Mouse (Mus musculus): Measurements from ENCODE around the gene Dclk1. TPM values are rescaled to one million over a fixed set of nuclear protein-coding genes. Genes with fewer than 3 reads are reported as not detected.
"Not testable (repeated sequence)": the region's sequence is repeated elsewhere in the genome, so short reads cannot be mapped to it uniquely, and the experiment has no call there.

Dclk1 gene
- polyA plus RNA-seq (2016; fragmentation: Nextera tagmentation; extraction: Ambion mirVana): 4.8 and 7.9 TPM in 2 replicates

- Histone ChIP-seq H3K9me3 (no peaks in the 10 kb centered on the region), H3K36me3 (no peaks in the 10 kb centered on the region), H3K4me1 (peaks cover 15% of the 10 kb centered on the region), H3K27me3 (ENCODE audit: insufficient read depth, poor library complexity, severe bottlenecking) (peaks cover 36% of the 10 kb centered on the region), H3K27ac (peak within 1 kb of the TSS; percentile 75), H3K4me3 (peak within 1 kb of the TSS; percentile 74)
- no peak for DNase-seq (ENCODE audit: low spot score)
- 34% methylated on average over 10 of the region's 10 CpGs for WGBS
These were observed at the start of gene Dclk1 for GRCm38 (mm10) chr3:55241730-55242421. TSS of gene Dclk1 (plus strand) at chr3:55242364.

DNA sequence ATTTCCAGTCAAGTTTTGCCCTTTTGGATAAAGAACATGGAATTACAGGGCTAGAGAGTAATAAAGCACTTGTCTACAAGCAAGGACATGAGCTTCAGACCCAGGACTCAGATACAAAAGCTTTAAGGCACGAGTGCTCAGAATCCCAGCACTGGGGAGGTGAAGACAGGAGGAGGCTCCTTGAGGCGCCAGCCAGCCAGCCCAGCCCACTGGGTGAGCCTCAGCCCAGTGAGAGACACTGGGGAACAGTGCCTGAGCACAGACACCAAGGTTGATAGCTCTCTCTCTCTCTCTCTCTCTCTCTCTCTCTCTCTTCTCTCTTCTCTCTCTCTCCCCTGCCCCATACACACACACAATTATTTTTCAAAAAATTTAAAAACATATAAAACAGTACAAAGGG, 48.8 kb upstream of the Dclk1 start:
- Histone ChIP-seq H3K4me3 (no peak overlapping the region), H3K9me3 (no peaks in the 10 kb centered on the region), H3K27ac (no peak overlapping the region), H3K27me3 (ENCODE audit: insufficient read depth, poor library complexity, severe bottlenecking) (no peaks in the 10 kb centered on the region), H3K4me1 (no peaks in the 10 kb centered on the region), H3K36me3 (no peaks in the 10 kb centered on the region)
- DNase-seq (ENCODE audit: low spot score): peak; percentile 63
- 38% methylated on average over 2 of the region's 2 CpGs for WGBS

GRCm38 (mm10) chr3:55194792-55195191, 47.4 kb upstream of the Dclk1 start:
- no peak overlapping the region for H3K27ac ChIP-seq
- H3K9me3 ChIP-seq: no peaks in the 10 kb centered on the region
- H3K36me3 ChIP-seq: no peaks in the 10 kb centered on the region
- H3K4me3 ChIP-seq: no peak overlapping the region
- H3K4me1 ChIP-seq: no peaks in the 10 kb centered on the region
- DNase-seq (ENCODE audit: low spot score): peak; percentile 42
- 84% methylated on average over 8 of the region's 8 CpGs for WGBS
- H3K27me3 ChIP-seq (ENCODE audit: insufficient read depth, poor library complexity, severe bottlenecking): no peaks in the 10 kb centered on the region

DNA sequence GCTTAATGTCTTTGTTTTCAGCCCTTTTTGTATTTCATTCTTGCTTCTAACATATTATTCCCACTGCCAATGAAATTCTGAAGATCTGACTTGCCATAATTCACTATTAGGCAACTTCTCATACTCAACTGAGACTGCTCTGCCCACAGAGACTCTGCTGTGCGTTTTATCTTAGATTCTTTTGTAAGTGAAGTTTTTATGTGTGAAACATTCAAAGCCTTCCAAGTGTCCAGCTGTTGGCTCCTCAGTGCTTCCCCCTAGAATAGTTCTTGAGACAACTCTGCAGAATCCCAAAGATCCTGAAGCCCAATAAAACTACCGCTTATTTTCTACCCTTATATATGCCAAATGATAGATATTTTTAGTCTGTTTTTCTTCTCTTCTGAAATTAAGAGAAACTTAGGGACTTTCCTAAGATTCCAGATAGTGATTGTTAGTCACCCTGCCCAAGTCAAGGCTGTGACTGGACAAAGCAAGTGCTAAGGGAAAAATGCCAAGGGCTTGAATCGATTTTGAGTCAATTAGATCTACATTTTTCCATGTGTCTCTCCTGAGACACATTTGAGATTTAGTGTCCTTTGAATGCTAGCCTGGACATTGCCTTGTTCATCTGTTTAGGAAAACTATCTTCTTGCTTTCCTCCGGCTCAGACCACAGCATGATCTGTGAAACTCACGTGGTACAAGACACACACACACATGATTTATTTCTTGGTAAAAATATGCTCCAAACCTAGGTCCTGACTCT, 46.4 kb upstream of the Dclk1 start:
- Histone ChIP-seq H3K36me3 (no peaks in the 10 kb centered on the region), H3K27me3 (ENCODE audit: insufficient read depth, poor library complexity, severe bottlenecking) (no peaks in the 10 kb centered on the region), H3K27ac (no peak overlapping the region), H3K4me1 (no peaks in the 10 kb centered on the region), H3K4me3 (no peak overlapping the region), H3K9me3 (no peaks in the 10 kb centered on the region)
- peak; percentile 6 for DNase-seq (ENCODE audit: low spot score)
- 79% methylated on average over 5 of the region's 5 CpGs for WGBS

- WGBS: 91% methylated on average over 2 of the region's 2 CpGs
- DNase-seq (ENCODE audit: low spot score): peak; percentile 16
- no peaks in the 10 kb centered on the region for H3K36me3 ChIP-seq
- no peak overlapping the region for H3K27ac ChIP-seq
- H3K4me3 ChIP-seq: no peak overlapping the region
- H3K9me3 ChIP-seq: no peaks in the 10 kb centered on the region
- H3K27me3 ChIP-seq (ENCODE audit: insufficient read depth, poor library complexity, severe bottlenecking): no peaks in the 10 kb centered on the region
- H3K4me1 ChIP-seq: no peaks in the 10 kb centered on the region
These were observed 45.8 kb upstream of the Dclk1 start for GRCm38 (mm10) chr3:55196328-55196710.

- H3K9me3 ChIP-seq; H3K27me3 ChIP-seq (ENCODE audit: insufficient read depth, poor library complexity, severe bottlenecking); H3K36me3 ChIP-seq; H3K4me3 ChIP-seq; H3K4me1 ChIP-seq; H3K27ac ChIP-seq: not testable (repeated sequence)
- peak; percentile 60 for DNase-seq (ENCODE audit: low spot score)
- WGBS: 84% methylated on average over 11 of the region's 11 CpGs
These were observed 38.5 kb upstream of the Dclk1 start for GRCm38 (mm10) chr3:55203621-55204020.

DNA sequence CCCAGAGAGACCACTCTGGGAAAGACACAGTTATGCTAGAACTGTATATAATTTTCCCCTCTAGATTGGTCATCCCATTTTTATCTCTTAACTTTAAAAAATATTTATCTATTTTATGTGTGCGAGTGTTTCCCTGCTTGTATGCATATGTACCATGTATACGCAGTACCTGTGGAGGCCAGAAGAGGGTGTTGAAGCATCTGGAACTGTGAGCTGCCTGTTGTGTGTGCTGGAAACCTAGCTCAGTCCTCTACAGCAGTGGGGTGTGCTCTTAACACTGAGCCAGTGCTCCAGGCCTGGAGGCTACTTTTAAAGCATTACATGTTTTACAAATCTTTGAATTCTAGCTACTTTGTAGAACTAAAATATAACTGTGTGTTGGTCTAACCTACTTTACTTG, 35.8 kb upstream of the Dclk1 start:
- Histone ChIP-seq H3K9me3 (no peaks in the 10 kb centered on the region), H3K4me1 (no peaks in the 10 kb centered on the region), H3K36me3 (no peaks in the 10 kb centered on the region), H3K27ac (no peak overlapping the region), H3K4me3 (no peak overlapping the region), H3K27me3 (ENCODE audit: insufficient read depth, poor library complexity, severe bottlenecking) (no peaks in the 10 kb centered on the region)
- no peak for DNase-seq (ENCODE audit: low spot score)
- 90% methylated on average over 2 of the region's 2 CpGs for WGBS

- DNase-seq (ENCODE audit: low spot score): no peak
- Histone ChIP-seq H3K9me3 (no peaks in the 10 kb centered on the region), H3K27ac (no peak overlapping the region), H3K4me3 (no peak overlapping the region), H3K27me3 (ENCODE audit: insufficient read depth, poor library complexity, severe bottlenecking) (no peaks in the 10 kb centered on the region), H3K4me1 (no peaks in the 10 kb centered on the region), H3K36me3 (no peaks in the 10 kb centered on the region)
- 64% methylated on average over 6 of the region's 6 CpGs for WGBS
These were observed 34.5 kb upstream of the Dclk1 start for GRCm38 (mm10) chr3:55207665-55208064.

- Histone ChIP-seq H3K4me1 (no peaks in the 10 kb centered on the region), H3K4me3 (no peak overlapping the region), H3K9me3 (no peaks in the 10 kb centered on the region), H3K36me3 (no peaks in the 10 kb centered on the region), H3K27ac (no peak overlapping the region), H3K27me3 (ENCODE audit: insufficient read depth, poor library complexity, severe bottlenecking) (no peaks in the 10 kb centered on the region)
- DNase-seq (ENCODE audit: low spot score): no peak
- WGBS: 28% methylated on average over 2 of the region's 2 CpGs
These were observed 29.9 kb upstream of the Dclk1 start for GRCm38 (mm10) chr3:55212254-55212653.

DNA sequence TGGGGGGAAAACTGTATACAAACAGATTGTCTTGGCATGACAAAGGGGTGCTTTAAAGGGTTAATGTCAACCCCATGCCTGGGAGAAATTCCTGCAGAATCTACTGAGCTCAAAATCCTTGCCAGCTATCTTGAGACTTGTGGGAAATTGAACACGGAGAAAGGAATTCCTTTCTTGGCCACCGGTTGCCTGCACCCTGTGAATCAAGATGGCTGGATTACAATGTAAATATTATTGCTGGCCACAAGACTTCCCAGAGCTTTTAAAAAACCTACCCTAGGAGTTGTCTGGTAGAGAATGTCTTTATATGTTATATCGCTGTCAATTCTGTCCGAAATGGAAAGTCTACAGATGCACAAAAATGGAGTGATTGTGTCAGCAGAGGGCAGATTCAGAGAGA, 28.4 kb upstream of the Dclk1 start:
- Histone ChIP-seq H3K36me3 (no peaks in the 10 kb centered on the region), H3K9me3 (no peaks in the 10 kb centered on the region), H3K27ac (no peak overlapping the region), H3K4me1 (no peaks in the 10 kb centered on the region), H3K27me3 (ENCODE audit: insufficient read depth, poor library complexity, severe bottlenecking) (no peaks in the 10 kb centered on the region), H3K4me3 (no peak overlapping the region)
- DNase-seq (ENCODE audit: low spot score): no peak
- 51% methylated on average over 4 of the region's 4 CpGs for WGBS

- no peaks in the 10 kb centered on the region for H3K27me3 ChIP-seq (ENCODE audit: insufficient read depth, poor library complexity, severe bottlenecking)
- H3K4me1 ChIP-seq: no peaks in the 10 kb centered on the region
- WGBS: 82% methylated on average over 6 of the region's 6 CpGs
- H3K27ac ChIP-seq: no peak overlapping the region
- no peaks in the 10 kb centered on the region for H3K36me3 ChIP-seq
- no peak for DNase-seq (ENCODE audit: low spot score)
- H3K4me3 ChIP-seq: no peak overlapping the region
- H3K9me3 ChIP-seq: no peaks in the 10 kb centered on the region
These were observed 27.8 kb upstream of the Dclk1 start for GRCm38 (mm10) chr3:55214413-55214812.

GRCm38 (mm10) chr3:55222502-55222901, 19.7 kb upstream of the Dclk1 start:
- 92% methylated on average over 2 of the region's 2 CpGs for WGBS

DNA sequence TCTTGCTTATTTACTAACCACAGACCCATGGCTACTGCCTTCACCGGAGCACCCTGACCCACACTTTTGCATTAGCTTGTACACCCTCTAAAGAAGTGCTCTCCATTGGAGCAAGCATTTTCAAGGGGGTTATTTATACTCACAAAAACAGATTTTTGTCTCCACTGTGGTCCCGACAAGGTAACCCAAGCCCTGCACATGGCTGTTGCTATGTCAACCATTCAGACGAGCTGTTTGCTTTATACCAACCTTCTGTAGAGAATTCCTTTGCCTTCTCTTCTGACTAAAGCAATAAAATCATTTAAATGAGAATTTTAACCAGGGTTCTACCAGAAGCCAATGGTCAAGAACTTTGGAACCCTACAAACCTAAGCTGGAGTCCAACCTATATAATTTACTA, 18.3 kb upstream of the Dclk1 start:
- DNase-seq (ENCODE audit: low spot score): peak; percentile 35
- peaks cover 4% of the 10 kb centered on the region; the same call in 1 of the 2 replicates for H3K4me1 ChIP-seq
- H3K36me3 ChIP-seq: no peaks in the 10 kb centered on the region
- no peaks in the 10 kb centered on the region for H3K27me3 ChIP-seq (ENCODE audit: insufficient read depth, poor library complexity, severe bottlenecking)
- peaks cover 5% of the 10 kb centered on the region; the same call in 1 of the 2 replicates for H3K9me3 ChIP-seq
- 82% methylated on average over 3 of the region's 3 CpGs for WGBS
- H3K4me3 ChIP-seq: no peak overlapping the region
- no peak overlapping the region for H3K27ac ChIP-seq

More at GRCm38 (mm10) chr3:55222502-55222901, 19.7 kb upstream of the Dclk1 start:
- Histone ChIP-seq H3K27me3 (ENCODE audit: insufficient read depth, poor library complexity, severe bottlenecking) (no peaks in the 10 kb centered on the region), H3K4me1 (peaks cover 4% of the 10 kb centered on the region; the same call in 1 of the 2 replicates), H3K36me3 (no peaks in the 10 kb centered on the region), H3K9me3 (peaks cover 5% of the 10 kb centered on the region; the same call in 1 of the 2 replicates), H3K27ac (no peak overlapping the region), H3K4me3 (no peak overlapping the region)
- DNase-seq (ENCODE audit: low spot score): peak; percentile 27

All from heart, embryonic 10.5 days (tissue).